Mouse (Mus musculus): ENCODE data around the gene Gm266.
"Not testable (repeated sequence)": the region's sequence is repeated elsewhere in the genome, so short reads cannot be mapped to it uniquely, and the experiment has no call there.

Gene Gm266

GRCm38 (mm10) chr12:111485652-111486306, at the start of gene Gm266:
TSS of gene Gm266 (minus strand) at chr12:111485823.
- in situ Hi-C loops (cut with MseI, MboI) = no loop called here

GRCm38 (mm10) chr12:111535281-111535680, 49.7 kb upstream of the Gm266 start:
- in situ Hi-C loops (cut with MseI, MboI) = no loop called here

- in situ Hi-C loops (cut with MseI, MboI) = no loop called here
Observed at GRCm38 (mm10) chr12:111533096-111533794, 47.6 kb upstream of the Gm266 start.

- in situ Hi-C loops (cut with MseI, MboI) = no loop called here
Observed at GRCm38 (mm10) chr12:111529192-111529591, 43.6 kb upstream of the Gm266 start.

- in situ Hi-C loops (cut with MseI, MboI) = no loop called here
Observed at GRCm38 (mm10) chr12:111527643-111528281, 42.1 kb upstream of the Gm266 start.

- in situ Hi-C loops (cut with MseI, MboI) = no loop called here
Observed at GRCm38 (mm10) chr12:111524883-111525282, 39.3 kb upstream of the Gm266 start.

- in situ Hi-C loops (cut with MseI, MboI) = no loop called here
Observed at GRCm38 (mm10) chr12:111524469-111524868, 38.8 kb upstream of the Gm266 start.

GRCm38 (mm10) chr12:111520994-111521393, 35.4 kb upstream of the Gm266 start:
- in situ Hi-C loops (cut with MseI, MboI) = no loop called here

GRCm38 (mm10) chr12:111519821-111520220, 34.2 kb upstream of the Gm266 start:
- in situ Hi-C loops (cut with MseI, MboI) = no loop called here

- in situ Hi-C loops (cut with MseI, MboI) = no loop called here
Observed at GRCm38 (mm10) chr12:111518391-111518790, 32.8 kb upstream of the Gm266 start.

GRCm38 (mm10) chr12:111517901-111518300, 32.3 kb upstream of the Gm266 start:
- in situ Hi-C loops (cut with MseI, MboI) = no loop called here

- in situ Hi-C loops (cut with MseI, MboI) = no loop called here
Observed at GRCm38 (mm10) chr12:111516826-111517225, 31.2 kb upstream of the Gm266 start.

- in situ Hi-C loops (cut with MseI, MboI) = no loop called here
Observed at GRCm38 (mm10) chr12:111515920-111516319, 30.3 kb upstream of the Gm266 start.

GRCm38 (mm10) chr12:111514874-111515649, 29.4 kb upstream of the Gm266 start:
- in situ Hi-C loops (cut with MseI, MboI) = no loop called here

- in situ Hi-C loops (cut with MseI, MboI) = no loop called here
Observed at GRCm38 (mm10) chr12:111514231-111514792, 28.7 kb upstream of the Gm266 start.

GRCm38 (mm10) chr12:111513673-111514072, 28.1 kb upstream of the Gm266 start:
- in situ Hi-C loops (cut with MseI, MboI) = no loop called here

GRCm38 (mm10) chr12:111512572-111513063, 27.0 kb upstream of the Gm266 start:
- in situ Hi-C loops (cut with MseI, MboI) = no loop called here

GRCm38 (mm10) chr12:111508438-111508837, 22.8 kb upstream of the Gm266 start:
- in situ Hi-C loops (cut with MseI, MboI) = not testable (repeated sequence)

- in situ Hi-C loops (cut with MseI, MboI) = no loop called here
Observed at GRCm38 (mm10) chr12:111507962-111508361, 22.3 kb upstream of the Gm266 start.

- in situ Hi-C loops (cut with MseI, MboI) = no loop called here
Observed at GRCm38 (mm10) chr12:111507001-111507400, 21.4 kb upstream of the Gm266 start.

GRCm38 (mm10) chr12:111504904-111505303, 19.3 kb upstream of the Gm266 start:
- in situ Hi-C loops (cut with MseI, MboI) = no loop called here
